Mouse (Mus musculus) kidney, postnatal 0 days (tissue): ENCODE measurements around the gene Trmt61a. TPM values are rescaled to one million over a fixed set of nuclear protein-coding genes. Genes with fewer than 3 reads are reported as not detected.

Experiments
- ATAC-seq: fragments of 200-750 bp; cut with Nextera tagmentation; replicated peaks from 2 replicates; pipeline ENCODE4 v1.8.0; 2017; ENCODE audit warnings: low read depth, moderate number of reproducible peaks, moderate TSS enrichment, moderate library complexity; ENCODE audit not compliant: low FRiP score
- DNase-seq: peaks from one replicate; pipeline ENCODE4 v3.0.0-alpha.2; 2016; ENCODE audit warnings: low spot score
- H3K27ac ChIP-seq: fragments of 300-500 bp; sonication (generic); 2 replicates; pipeline ENCODE4 v1.5.1; 2014; ENCODE audit warnings: mild to moderate bottlenecking
- H3K27me3 ChIP-seq: fragments of 300-500 bp; sonication (generic); 2 replicates; pipeline ENCODE4 v1.6.1; 2014; ENCODE audit warnings: low read length, mixed read lengths; ENCODE audit not compliant: insufficient read depth
- H3K36me3 ChIP-seq: fragments of 300-500 bp; sonication (generic); 2 replicates; pipeline ENCODE4 v1.6.1; 2014; ENCODE audit warnings: low read length, mixed read lengths; ENCODE audit not compliant: insufficient read depth
- H3K4me1 ChIP-seq: fragments of 300-500 bp; sonication (generic); replicated peaks from 2 replicates; pipeline ENCODE4 v1.6.1; 2014; ENCODE audit warnings: antibody characterized with exemption, low read length, mixed read lengths; ENCODE audit not compliant: insufficient read depth
- H3K4me2 ChIP-seq: fragments of 300-500 bp; sonication (generic); 2 replicates; pipeline ENCODE4 v1.6.1; 2014; ENCODE audit warnings: mild to moderate bottlenecking, low read length, moderate library complexity, mixed read lengths
- H3K4me3 ChIP-seq: fragments of 300-500 bp; sonication (generic); replicated peaks from 2 replicates; pipeline ENCODE4 v1.5.1; 2014; ENCODE audit warnings: low read depth, low read length
- H3K9ac ChIP-seq: fragments of 300-500 bp; sonication (generic); 2 replicates; pipeline ENCODE4 v1.6.1; 2014; ENCODE audit warnings: low read depth, low read length
- H3K9me3 ChIP-seq: fragments of 300-500 bp; sonication (generic); replicated peaks from 2 replicates; pipeline ENCODE4 v1.6.1; 2016; ENCODE audit warnings: low read length, inconsistent platforms, mixed read lengths
- CTCF ChIP-seq: IDR thresholded peaks from 2 replicates; pipeline ENCODE4 v1.5.1; 2016; ENCODE audit warnings: antibody characterized with exemption, low read depth, mild to moderate bottlenecking, moderate library complexity
- WGBS: fragments of 180-500 bp; shearing (Covaris S2); extraction: QIAGEN DNeasy Blood & Tissue Kit; methylation state at CpG from one replicate; pipeline ENCODE4 v1.1.7; 2014; 5-methylcytosine and 5-hydroxymethylcytosine counted together
- polyA plus RNA-seq: library from polyadenylated mRNA; unstranded; fragments of >200 nt; fragmentation: Nextera tagmentation; extraction: Ambion mirVana; gene quantifications from 2 replicates; pipeline ENCODE4 v1.2.1, GENCODE M21; 2015

Trmt61a gene
- polyA plus RNA-seq, 1 experiment from 2014 or later, result 6.3 TPM

GRCm38 (mm10) chr12:111731822-111732807 is 54.2 kb downstream of the Trmt61a start:
- Histone ChIP-seq H3K9me3 (no peaks in the 10 kb centered on the region), H3K4me1 (no peaks in the 10 kb centered on the region), H3K36me3 (no peaks in the 10 kb centered on the region), H3K9ac (no peak overlapping the region), H3K4me2 (no peak overlapping the region), H3K27me3 (no peaks in the 10 kb centered on the region), H3K4me3 (no peak overlapping the region), H3K27ac (no peak overlapping the region)
- peak; percentile 98 for TF ChIP-seq CTCF
- 30% methylated on average over 30 of the region's 30 CpGs for WGBS
- DNase-seq, result peak; percentile 94
- ATAC-seq, result peak; percentile 90

GRCm38 (mm10) chr12:111732921-111733320 is 55.0 kb downstream of the Trmt61a start:
- Histone ChIP-seq H3K27ac (no peak overlapping the region), H3K36me3 (no peaks in the 10 kb centered on the region), H3K9me3 (no peaks in the 10 kb centered on the region), H3K4me1 (no peaks in the 10 kb centered on the region), H3K27me3 (no peaks in the 10 kb centered on the region), H3K9ac (0 out of 2 replicates have a peak overlapping the region, but pooled peaks have one; percentile 24), H3K4me2 (no peak overlapping the region), H3K4me3 (no peak overlapping the region)
- WGBS, result 50% methylated on average over 5 of the region's 5 CpGs
- no peak for TF ChIP-seq CTCF
- DNase-seq (no peak), ATAC-seq (peak; percentile 18; the same call in 1 of the 2 replicates)

Other genes starting within 250 kb of the Trmt61a start
- 34.8 and 46.7 TPM in 2 replicates for gene Tnfaip2, start 235.6 kb upstream of the Trmt61a start, polyA plus RNA-seq
- gene Gm266, start 192.3 kb upstream of the Trmt61a start, polyA plus RNA-seq, result 97.1 and 109 TPM in 2 replicates
- 673 and 701 TPM in 2 replicates for gene Eif5, start 140.1 kb upstream of the Trmt61a start, polyA plus RNA-seq
- gene Mark3, start 103.6 kb upstream of the Trmt61a start, polyA plus RNA-seq, result 37.9 and 38.6 TPM in 2 replicates
- gene Ckb, start 5.8 kb upstream of the Trmt61a start, polyA plus RNA-seq, result 135 and 148 TPM in 2 replicates
- gene Bag5, start 35.2 kb downstream of the Trmt61a start, polyA plus RNA-seq, result 45.7 and 48.9 TPM in 2 replicates
- 57.8 and 61.4 TPM in 2 replicates for gene Apopt1, start 35.2 kb downstream of the Trmt61a start, polyA plus RNA-seq
- 52.6 and 61.3 TPM in 2 replicates for gene Klc1, start 80.7 kb downstream of the Trmt61a start, polyA plus RNA-seq
- gene Xrcc3, start 135.8 kb downstream of the Trmt61a start, polyA plus RNA-seq, result 6.3 and 6.9 TPM in 2 replicates
- gene Zfyve21, start 136.1 kb downstream of the Trmt61a start, polyA plus RNA-seq, result 117 and 118 TPM in 2 replicates
- 14.6 and 16.7 TPM in 2 replicates for gene Ppp1r13b, start 230.0 kb downstream of the Trmt61a start, polyA plus RNA-seq